Mouse (Mus musculus) cerebellum, adult 11 months (tissue): ENCODE measurements around the gene C130050O18Rik.

ENCODE experiments used
- DNase-seq: peaks from one replicate; pipeline ENCODE4 v3.0.0; 2022

C130050O18Rik gene

GRCm38 (mm10) chr5:139432333-139432732 is 27.3 kb downstream of the C130050O18Rik start:
- DNase-seq = no peak

DNA sequence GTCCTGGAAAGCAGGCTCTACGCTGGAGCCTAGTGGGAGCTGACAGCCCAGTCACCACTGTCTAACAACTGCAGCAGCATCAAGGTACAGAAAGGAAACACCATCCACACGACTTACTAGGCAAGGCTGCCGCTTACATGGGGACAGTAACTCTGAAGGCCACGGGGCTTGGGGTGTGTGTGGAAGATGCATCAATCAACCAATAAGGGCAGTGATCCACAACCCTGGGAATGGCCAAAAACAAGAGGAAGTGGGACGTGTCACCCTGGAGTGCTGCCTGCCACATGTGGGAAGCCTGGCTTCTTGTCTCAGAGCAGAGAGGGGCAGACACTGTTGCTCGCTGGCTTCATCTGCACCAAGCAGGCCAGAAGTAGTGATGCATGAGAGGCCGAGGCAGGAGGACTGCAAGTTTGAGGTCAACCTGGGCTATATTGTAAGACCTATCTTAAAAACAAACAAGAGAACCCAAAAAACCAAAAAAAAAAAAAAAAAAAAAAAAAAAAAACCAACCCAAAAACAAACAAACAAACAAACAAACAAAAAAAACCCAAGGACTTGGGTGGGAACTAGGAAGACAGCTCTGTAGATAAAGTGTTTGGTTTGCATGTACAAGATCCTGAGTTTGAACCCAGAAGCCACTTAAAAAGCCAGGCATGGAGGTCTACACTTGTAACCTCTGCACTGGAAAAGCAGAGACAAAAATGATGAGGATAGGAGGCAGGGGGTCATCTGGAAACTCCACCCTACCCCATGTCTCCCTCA is 27.8 kb downstream of the C130050O18Rik start:
- no peak for DNase-seq

DNA sequence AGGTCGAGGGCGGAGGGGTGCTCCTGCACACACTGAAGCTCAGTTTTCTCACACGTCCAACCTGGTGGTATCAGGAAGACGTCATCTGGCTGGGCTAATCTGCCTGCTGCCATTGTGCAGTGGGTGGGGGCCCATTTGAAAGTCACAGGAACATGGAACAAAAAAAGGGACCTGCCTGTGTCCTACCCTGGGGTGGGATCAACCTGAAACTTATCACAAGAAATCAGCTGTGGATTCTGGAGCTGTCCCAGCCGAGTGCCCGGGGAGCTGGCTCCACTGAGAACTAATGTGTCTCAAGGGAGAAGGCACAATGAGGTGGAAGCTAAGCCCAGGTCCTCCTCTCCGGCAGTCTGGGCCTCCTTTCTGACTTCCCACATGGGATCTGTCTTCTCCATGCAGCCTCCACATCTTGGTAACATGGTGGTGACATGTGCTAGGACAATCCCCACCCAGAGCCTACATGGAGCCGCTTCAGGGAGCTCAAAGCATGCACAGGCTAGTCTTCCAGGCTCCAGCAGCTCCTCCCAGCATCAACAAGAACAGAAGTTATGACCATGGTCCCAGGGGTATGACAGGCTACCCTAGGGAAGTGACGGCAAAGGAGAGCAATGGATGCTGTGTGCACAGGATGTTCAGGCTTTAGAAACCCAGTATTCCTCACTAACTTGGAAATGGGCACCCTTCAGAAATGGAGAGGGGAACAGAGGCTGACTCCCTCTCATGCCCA is 28.9 kb downstream of the C130050O18Rik start:
- DNase-seq = no peak

DNA sequence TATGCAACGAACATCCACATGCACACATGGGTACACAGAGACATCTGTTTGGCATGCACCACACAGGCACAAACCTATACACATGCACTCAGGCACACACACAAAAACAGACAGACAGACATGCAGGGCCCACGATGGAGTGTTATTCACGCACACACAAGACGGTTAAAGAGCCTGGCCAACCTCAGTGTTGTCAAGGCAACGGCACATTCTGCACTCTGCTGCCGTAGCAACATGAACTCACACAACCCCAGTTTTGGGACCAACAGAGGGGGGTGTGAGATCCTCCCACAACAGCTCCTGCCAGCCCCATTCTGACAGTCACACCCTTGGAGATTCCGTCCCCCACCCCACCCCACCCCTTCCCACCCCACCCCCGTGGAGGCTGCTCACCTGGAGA is 29.9 kb downstream of the C130050O18Rik start:
- no peak for DNase-seq

- DNase-seq = no peak
Measured at GRCm38 (mm10) chr5:139437769-139438168, 32.7 kb downstream of the C130050O18Rik start.

DNA sequence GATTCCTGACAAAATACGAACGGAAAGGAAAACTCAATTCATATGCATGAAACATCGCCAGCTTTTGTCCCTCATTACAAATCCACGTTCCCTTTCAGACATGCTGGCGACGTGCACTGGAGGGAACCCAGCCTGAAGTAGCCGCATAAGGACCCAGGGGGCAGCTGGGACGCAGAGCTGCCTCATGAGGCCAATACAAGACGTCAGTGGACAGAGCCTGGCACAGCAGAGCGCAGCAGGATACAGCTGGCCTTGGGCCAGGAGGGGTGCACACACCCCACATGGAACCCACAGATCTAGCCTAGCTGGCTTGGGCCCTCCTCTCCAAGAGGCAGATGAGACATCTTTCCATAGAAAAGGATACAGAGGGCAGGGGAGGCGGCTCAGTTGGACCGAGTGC is 33.4 kb downstream of the C130050O18Rik start:
- no peak for DNase-seq

DNA sequence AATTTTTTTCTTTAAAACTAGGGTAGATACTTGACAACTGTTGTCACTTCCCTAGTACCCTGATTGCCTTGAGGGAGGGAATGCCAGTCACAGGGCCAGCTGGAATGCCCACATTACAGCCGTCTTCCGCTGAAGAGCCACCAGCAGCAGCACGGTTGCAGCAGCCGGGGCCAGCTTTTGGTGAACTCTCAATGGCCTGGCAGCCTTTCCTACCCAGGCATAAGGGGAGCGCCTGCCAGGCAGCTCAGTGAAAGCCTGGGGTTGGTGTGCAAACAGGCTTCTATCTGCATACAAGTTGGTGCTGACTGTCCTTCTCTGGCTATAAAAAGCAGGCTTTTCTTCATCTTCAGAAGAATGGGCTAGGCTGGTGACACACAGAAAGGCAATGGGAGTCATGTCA is 35.4 kb downstream of the C130050O18Rik start:
- DNase-seq = no peak

GRCm38 (mm10) chr5:139440926-139441725 is 36.0 kb downstream of the C130050O18Rik start:
- DNase-seq = no peak

DNA sequence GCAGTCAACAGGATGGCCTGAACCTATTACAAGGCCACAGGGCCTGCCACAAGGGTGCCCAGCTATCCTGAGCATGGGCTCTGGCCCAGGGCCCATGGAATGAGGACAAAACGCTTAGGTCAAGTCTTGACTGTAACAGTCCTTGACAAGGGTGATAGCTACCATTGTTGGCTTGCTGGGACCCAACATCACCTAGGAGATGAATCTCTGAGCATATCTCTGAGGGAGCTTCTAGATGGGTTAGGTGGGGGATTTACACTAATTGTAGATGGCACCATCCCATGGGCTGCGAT is 36.6 kb downstream of the C130050O18Rik start:
- no peak for DNase-seq

DNA sequence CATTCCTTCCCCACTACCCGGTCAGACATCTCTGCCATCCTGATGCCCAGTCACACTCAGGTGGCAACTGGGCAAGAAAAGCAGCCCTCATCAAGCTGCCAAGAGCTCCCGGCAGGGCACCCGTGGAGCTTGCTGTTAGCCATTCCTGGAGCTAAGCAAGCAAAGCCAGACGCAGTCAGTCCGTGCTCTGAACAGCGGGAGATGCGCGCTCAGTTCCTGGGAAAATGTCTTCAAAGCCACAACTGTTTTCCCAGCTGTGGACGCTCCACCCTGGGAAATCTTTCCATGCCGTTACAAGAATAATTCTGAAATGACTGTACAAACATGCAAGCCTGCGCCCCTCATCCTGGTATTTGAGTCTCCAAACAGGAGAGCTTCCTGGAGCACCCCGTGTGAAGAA is 37.3 kb downstream of the C130050O18Rik start:
- DNase-seq = no peak

- DNase-seq = no peak
Measured at GRCm38 (mm10) chr5:139442962-139443361, 37.9 kb downstream of the C130050O18Rik start.

- no peak for DNase-seq
Measured at GRCm38 (mm10) chr5:139445258-139445657, 40.2 kb downstream of the C130050O18Rik start.

DNA sequence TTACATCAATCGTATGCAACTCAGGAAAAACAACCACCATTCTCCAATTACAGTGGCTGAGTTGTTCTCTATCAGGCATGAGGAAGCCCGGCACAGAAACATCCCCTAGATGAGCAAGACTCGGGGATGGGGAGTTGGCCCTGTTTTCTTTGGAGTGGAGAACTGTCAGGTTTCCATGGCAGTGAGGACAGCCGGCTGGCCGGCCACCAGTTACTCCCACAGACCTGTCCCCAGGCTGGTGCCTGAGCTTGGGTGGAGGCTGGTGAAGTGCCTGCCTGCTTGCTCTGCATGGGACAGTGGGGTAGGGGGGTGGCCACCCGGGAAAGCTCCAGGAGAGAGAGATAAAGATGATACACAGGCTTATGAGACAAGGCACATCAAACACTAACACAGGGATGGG is 42.9 kb downstream of the C130050O18Rik start:
- DNase-seq = no peak

- no peak for DNase-seq
Measured at GRCm38 (mm10) chr5:139449161-139449791, 44.2 kb downstream of the C130050O18Rik start.

GRCm38 (mm10) chr5:139449926-139450325 is 44.8 kb downstream of the C130050O18Rik start:
- no peak for DNase-seq

DNA sequence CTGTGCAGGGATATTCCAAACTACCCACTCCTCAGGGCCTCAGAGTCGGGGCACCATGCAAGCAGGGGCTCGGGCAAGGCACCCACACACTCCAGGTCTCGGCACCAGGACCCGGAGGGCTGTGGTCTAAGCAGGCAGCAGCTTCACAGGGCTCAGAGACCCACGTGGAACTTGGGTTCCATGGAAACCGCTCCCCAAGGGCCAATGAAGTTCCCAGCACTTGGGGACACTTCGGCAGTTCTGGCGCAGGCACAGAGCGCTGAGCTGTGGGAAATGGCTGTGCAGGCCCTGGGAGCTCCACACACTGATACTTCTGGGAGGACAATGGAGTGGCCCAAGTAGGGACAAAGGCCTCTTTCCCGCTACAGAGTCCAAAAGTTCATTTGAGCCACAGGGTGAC is 48.0 kb downstream of the C130050O18Rik start:
- no peak for DNase-seq

DNA sequence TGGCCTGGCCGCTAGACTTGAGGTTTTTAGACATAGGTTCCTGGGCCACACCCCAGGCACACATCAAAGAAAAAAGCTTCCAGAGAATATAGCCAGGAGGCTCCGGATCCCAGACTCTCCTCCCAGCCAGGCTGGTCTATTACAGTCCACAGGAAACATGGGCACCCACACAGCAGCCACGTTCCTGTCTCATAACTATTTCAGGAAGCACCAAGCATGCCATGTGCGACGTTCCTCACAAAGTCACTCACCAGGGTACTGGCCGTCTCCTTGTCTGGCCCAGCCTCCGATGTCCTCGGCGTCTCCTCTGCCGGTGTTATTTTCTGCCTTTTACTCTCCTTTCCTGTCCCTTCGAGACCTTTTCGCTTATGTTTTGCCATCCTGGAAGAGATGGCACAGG is 50.1 kb downstream of the C130050O18Rik start:
- DNase-seq = no peak

DNA sequence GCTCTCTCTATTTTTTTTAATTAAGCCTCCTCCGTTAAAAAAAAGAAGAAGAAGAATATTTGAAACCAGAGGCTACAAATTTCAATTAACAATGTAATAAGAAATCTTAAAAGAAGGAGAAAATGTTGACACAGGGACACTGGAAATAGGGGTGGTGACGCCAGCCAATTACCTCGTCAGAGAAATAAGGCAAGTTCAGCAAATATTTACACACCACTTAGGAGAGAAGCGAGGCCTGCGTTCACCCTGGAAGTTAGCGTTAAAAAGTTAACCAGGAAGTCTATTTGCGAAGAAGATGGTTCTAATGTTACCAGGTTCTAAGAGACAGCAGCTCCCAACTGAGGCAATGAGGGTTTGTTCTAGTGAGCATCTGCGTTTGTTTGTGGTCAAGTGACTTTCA is 52.2 kb downstream of the C130050O18Rik start:
- no peak for DNase-seq

DNA sequence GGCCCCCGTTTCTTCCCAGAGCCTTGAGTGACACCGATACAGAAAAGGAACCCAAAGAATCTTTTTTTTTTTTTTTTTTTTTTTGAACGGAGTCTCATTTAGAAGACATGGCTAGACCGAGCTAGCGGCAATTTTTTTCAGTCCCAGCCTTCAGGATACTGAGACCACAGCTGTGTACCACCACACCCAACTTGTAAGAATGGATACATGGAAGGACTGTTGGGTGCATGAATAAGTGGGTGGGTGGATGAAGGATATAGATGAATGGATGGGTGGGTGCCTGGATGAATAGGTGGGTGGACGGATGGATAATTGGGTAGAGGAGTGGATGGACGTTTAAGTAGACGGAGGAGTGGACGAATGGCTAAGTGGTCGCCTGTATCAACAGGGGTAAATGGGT is 54.9 kb downstream of the C130050O18Rik start:
- DNase-seq = no peak

DNA sequence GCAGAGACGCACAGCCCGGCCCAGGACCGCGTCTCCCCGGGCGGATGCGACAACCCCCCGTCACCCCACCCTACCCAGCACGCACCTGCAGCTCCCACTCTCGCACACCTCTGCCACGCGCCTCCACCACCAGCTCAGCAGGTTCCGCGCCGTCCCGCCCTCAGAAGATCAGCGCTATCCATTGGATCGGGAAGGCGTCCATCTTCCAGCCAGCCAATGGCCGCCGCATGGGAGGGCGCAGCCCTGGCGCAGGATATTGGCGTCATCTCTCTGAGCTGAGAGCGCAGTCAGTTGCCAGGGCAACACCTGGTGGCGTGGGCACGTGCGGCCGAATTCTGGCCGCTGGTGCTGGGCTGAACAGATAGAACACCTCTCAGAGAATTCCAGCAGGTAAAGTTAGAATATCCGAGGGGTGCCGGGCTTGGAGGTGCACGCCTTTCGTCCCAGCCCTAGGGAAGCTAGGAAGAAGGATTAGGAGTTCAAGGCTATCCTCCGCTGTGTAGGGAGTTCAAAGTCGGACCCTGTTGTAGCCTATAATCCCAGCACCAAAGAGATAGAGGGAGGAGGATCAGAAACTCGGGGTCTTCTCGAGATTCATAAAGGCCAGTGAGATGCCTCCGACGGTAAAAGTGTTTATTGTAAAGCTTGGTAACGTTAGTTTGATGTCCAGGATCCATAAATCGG is 55.4 kb downstream of the C130050O18Rik start, which contains the start of gene 3110082I17Rik:
3110082I17Rik (minus strand) TSS at position 144 of the 684 bp plus-strand sequence.
- DNase-seq = peak; percentile 97

- no peak for DNase-seq
Measured at GRCm38 (mm10) chr5:139464874-139465273, 59.8 kb downstream of the C130050O18Rik start.
